Mouse (Mus musculus) T-helper 17 cell (primary cell): ENCODE results near the gene Ptprs.

Source experiments
- in situ Hi-C, 2 experiments: fragments of 300-600 bp; cut with MboI, MseI; formaldehyde crosslinking; loops; 1 replicate in 1 of 2; 2 replicates in 1 of 2; pipeline ENCODE4 v1.15.1; 2025; ENCODE audit warnings: high pct_unique_total_duplicates in 2 of 2

Ptprs gene

GRCm38 (mm10) chr17:56431582-56431981 lies 44.7 kb downstream of the Ptprs start:
- in situ Hi-C loops, result no loop called here

GRCm38 (mm10) chr17:56427857-56428256 lies 48.4 kb downstream of the Ptprs start:
- in situ Hi-C loops, result no loop called here

- in situ Hi-C loops, result no loop called here
Measured at GRCm38 (mm10) chr17:56425941-56426340, 50.3 kb downstream of the Ptprs start.

DNA sequence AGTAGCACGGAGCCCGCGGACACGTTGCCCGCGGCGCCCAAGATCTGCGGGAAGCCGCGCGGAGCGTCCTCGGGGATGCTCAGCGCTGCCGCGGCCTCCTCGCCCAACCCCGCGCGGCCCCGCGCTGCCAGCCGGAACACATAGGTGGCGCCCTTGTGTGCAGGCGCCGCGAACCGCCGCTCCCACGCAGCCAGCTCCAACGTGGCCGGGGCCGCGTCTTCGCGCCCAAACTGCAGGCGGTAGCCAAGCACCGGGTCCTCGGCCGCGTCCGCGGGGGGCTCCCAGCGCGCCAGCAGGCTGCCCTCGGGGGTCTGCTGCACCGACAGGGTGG lies 50.7 kb downstream of the Ptprs start:
- in situ Hi-C loops, result no loop called here

DNA sequence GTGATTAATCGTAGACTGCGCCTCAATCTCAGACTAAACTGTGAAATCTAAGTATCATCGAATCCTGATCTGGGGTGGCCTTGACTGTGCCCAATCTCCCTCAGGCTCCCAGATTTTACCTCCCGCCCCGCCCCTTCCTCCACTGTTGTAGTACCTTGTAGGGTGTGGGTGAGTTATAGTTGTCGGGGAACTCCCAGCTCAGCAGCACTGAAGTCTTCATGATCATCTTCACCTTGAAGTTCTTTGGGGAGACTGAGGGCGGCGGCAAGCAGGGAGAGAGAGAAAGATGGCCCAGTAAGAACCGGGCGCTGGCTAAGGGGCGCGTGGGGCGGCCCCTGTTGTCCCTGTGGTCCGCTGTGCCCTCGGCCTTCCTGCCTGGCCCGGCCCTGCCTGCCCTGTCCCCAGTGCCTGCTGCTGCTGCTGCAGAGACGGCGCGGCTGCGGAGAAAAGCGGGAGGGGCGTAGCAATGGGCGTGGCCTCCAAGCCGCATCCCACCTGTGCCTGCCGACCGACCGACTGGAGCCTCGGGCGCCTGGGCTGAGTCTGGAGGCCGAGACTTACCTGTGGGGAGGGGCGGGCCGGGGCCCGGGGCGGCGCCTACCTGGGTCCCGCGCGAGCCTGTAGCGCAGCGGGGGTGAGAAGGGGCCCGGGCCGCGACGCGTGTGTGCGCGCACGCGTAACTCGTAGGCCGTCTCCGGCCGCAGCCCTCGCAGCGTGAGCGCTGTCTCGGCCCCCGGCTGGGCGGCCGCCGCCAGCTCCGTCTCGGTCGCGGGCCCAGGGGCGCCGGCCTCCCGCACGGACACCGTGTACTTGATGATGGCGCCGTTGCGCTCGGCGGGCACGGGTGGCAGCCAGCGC lies 51.3 kb downstream of the Ptprs start:
- in situ Hi-C loops, result no loop called here

GRCm38 (mm10) chr17:56420022-56420421 lies 56.3 kb downstream of the Ptprs start:
- in situ Hi-C loops, result no loop called here

- in situ Hi-C loops, result no loop called here
Measured at GRCm38 (mm10) chr17:56418304-56418703, 58.0 kb downstream of the Ptprs start.

DNA sequence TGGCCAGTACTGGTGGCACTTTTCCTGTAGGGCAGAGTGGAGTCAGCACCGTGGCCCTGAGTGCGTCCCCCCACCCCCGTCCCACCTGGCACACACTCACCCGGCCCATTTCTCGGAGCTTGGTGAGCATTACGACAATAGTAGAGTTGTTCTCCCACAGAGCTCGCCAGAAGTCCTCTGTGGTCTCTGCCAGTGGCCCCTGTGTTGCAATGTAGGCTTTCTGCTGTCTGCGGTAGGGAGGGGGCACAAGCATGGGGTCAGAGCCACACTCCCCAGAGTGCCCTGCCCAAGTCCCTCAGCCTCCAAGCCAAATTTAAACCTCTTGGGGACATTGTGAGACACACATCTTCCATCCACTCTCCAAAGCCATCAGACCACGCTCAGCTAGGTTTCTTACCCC lies 61.5 kb downstream of the Ptprs start:
- in situ Hi-C loops, result no loop called here

DNA sequence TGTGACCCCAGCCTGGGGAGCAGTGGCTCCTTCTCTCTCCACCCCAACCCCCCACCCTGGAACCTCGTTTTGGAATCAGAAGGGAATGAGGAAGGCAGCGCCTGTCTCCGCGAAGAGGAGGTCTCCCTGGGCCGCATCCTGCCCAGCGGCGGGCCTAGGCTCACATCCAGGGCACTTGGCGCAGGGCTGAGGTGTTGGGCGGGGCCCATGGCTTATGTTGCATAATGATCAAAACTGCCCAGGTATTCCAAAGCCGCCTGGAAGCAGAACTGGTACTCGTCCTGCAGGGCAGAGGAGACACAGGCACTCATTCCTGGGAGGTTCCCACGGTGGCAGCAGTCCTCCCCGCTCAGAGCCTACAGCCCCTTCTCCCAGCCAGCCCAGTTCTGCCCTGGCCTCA lies 63.2 kb downstream of the Ptprs start:
- in situ Hi-C loops, result no loop called here

- in situ Hi-C loops, result no loop called here
Measured at GRCm38 (mm10) chr17:56411437-56411836, 64.8 kb downstream of the Ptprs start.

- in situ Hi-C loops, result no loop called here
Measured at GRCm38 (mm10) chr17:56409759-56410158, 66.5 kb downstream of the Ptprs start.

GRCm38 (mm10) chr17:56408965-56409625 lies 67.2 kb downstream of the Ptprs start:
- in situ Hi-C loops, result no loop called here

DNA sequence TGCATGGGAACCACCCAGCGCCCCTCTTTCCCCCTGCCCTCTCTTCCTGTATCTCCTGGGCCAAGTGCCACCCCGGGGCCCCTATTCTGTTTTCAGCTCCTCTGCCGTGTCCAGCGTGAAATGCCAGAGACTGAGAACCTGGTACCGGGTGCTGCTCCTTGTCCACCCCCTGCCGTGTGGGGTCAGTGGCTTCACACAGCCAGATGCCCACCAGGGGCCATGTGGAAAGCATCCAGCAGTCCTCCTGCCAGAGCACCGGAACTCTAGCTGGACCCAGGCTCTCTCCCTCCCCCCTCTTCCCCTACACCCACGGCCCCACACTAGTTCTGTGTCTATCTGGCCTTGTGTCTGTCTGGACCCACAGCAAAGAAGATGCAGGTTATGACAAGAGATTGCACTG lies 68.9 kb downstream of the Ptprs start:
- in situ Hi-C loops, result no loop called here

DNA sequence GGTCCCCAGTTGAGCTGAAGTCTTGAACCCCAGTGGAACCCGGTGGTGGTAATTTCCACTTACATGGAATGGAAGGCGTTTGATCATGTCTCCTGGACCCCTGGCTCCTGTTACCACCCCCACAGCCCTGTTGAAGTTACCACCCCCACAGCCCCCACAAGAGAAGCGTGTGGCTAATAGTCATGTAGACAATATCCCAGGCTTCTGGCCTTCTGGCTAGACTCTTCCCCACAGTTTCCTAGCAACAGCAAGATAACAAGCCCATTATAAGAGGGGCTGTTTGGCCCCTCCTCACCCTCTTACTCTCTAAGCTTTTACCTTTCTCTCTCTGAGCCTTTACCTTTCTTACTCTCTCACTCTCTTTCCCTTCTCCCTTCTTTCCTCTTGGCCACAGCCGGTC lies 69.4 kb downstream of the Ptprs start:
- in situ Hi-C loops, result no loop called here

DNA sequence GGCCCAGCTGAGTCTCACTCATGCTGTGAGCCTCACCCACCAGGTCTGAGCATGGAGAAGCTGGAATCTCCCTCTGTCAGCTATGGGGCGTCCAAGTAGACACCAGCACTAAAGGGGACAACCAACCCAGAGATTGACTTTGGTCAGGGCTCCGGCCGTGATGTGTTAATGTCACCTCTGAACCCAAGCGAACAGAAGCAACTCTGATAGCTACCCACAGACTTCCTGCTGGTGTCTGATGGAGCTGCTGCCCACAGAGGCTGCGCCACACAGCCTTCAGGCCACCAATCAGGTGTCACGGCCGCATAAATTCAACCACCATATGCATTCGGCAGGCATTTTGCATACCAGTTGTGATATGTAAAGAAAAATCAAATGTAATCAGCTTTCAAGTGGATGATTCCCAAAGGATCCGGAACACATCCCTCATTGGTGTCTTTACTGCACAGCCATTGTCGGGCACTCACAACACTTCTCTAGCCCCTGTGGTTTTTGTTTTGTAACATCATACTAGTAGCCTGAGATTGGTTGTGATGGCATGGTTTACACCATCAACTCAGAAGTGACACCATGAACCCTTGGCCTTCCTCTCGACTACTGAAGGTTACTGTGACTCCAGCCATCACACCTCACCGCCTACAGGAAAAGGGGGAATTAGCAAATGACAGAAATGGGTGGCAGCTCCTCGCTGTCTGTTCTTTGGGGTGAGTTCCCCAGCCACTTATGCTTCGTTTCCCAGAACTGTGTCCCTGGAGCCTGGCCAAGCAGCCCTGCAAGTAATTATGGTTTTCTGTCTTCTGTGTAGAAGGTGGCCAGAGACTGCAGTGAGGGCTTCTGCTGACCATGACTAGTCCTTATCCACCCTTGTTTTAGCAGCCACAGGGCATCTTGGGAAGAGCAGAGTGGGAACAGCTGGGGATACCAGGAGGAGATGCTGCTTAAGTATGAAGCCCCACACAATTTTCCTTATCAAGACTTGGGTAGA lies 70.1 kb downstream of the Ptprs start:
- in situ Hi-C loops, result no loop called here

DNA sequence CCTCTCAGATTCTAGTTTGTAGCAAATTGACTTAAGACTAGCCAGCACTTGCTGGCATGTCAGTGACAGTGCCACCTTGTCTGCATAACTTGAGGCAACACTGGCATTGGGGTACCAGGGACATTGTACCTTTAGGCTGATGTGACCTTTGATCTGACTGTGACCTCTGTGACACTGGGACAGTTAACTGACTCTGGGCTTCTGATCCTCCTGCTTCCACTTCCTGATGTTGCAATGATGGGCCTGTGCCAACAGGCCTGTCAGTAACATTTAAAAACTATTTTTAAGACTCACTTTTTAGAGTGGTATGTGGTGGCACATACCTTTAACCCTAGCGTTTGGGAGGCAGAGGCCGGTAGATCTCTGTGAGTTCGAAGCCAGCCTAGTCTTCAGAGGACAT lies 70.9 kb downstream of the Ptprs start:
- in situ Hi-C loops, result no loop called here

DNA sequence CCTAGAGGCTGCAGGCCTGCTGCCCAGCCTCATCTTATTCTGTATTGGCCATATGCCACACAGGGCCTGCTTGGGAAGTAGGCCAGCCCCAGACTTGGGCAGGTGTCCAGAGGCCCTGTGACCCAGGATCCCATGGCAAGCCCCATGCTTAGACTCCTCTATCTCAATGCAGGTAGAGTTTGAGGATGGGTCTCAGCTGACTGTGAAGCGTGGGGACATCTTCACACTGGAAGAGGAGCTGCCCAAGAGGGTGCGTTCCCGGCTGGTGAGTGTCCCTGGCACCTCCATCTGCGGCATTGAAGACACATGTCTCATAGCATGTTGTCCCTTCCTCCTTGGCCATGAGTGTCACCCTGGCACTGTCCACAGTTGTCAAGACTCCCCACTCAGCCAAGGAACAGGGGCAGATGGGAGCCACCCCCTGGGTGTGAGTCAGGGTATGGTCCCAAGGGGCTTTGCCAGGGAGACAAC lies 75.2 kb downstream of the Ptprs start:
- in situ Hi-C loops, result loop anchor here in 1 of 2 experiments (5.0 kb wide), 1 partner anchor 39 kb away; no protein-coding TSS in a partner anchor

GRCm38 (mm10) chr17:56400221-56400620 lies 76.1 kb downstream of the Ptprs start:
- in situ Hi-C loops, result loop anchor here in 1 of 2 experiments (5.0 kb wide), 1 partner anchor 38 kb away; no protein-coding TSS in a partner anchor

- in situ Hi-C loops, result no loop called here
Measured at GRCm38 (mm10) chr17:56396051-56396450, 80.2 kb downstream of the Ptprs start.

GRCm38 (mm10) chr17:56393889-56394288 lies 82.4 kb downstream of the Ptprs start:
- in situ Hi-C loops, result no loop called here

DNA sequence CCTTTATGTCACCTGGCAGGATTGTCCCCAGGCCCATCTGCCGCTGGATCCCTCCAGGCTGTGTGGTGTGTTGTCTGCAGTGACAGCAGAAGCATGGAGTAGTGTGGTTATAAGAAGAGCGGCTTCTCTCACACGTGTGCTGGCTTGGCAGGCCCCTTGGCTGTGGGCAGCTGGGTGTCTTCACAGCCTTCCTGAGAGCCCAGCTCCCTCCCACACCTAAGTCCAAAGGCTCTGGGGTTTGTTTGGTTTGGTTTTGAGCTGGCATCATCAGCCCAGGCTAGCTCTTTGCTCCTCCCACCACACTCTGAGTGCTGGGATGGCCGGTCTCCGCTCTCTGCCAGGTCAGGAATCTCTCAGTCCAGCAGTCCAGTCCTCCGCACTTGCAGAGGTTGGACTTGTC lies 83.0 kb downstream of the Ptprs start:
- in situ Hi-C loops, result no loop called here

DNA sequence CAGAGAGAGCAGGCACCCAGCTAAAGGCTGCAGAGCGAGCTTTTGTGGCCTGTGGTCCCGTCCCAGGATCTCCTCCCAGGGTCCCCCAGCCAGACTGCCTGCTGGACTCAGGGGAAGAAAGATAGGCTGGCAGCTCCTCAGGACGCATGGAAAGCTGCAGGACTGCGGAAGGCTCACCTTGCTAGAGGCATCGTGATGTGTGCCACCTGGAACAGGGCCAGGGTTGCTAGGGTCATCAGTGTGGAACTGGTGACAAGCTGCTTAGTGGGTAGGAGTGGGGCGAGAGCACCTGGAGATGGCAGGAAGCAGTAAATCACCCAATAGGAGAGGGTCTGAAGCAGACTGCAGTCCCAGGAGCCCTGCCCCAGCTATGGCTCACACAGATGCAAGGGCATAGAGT lies 88.7 kb downstream of the Ptprs start:
- in situ Hi-C loops, result no loop called here
